Mouse (Mus musculus): ENCODE results near the gene Cbx6.

Gene Cbx6

DNA sequence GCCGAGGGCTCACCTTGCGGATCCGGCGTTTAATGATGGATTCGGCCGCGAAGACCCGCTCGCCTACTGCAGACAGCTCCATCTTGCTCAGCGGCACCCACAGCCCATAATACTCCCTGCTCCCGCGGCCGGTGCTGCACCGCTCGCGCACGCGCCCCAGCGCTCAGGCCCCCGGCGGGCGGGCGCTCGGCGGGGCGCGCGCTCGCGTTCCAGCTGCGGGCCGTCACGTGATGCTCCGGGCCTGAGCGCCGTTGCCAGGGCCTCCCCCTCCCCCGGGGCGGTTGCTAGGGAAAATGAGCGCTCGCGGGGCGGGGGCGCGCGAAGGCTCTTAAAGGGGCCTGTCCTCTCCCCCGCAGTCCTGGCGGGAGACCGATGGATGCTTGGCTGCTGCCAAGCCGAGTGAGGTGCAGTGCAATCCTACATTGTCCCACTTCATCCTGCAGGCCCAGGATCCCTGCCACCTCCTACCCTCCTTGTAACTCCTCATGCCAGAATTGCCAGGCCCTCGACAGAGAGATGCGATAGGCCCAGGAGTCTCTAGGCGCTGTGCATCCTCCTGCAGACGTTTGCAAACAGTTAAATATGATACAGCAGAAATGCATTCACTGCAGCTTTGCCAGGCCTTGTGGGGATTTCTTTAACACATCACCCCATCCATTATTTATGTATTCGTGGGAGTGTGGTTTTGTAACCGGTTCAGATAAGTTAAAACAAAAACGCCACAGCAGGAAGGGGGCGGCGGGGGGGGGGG, at the start of gene Cbx6, which contains the start of gene Npcd:
Gene Cbx6 (minus strand): TSS at position 559 of the 751 bp plus-strand sequence.
Gene Npcd (minus strand): TSS at position 108 of the 751 bp plus-strand sequence.
- DNase-seq, result peak; percentile 99

DNA sequence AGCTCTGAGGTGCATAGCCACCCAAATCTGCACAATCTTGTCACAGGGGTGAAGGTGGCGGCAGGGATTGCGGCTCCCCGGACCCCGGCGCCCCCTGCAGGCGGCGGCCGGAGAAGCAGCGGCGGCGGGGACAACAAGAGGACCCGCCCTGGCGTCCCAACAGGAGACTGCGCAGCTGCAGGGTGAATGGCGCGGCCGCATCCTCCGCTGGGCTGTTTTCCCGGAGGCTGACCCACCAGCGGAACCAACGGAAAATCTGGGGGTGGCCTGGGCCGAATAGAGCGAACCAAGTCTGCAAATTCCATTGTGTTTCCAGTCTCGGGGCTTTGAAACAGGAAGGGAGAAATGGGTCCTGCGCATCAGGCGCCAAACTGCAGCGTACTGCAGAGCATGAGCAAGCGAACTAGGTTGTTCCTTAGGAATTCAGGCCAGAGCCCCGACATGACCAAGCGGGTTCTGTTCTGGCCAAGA, 48.9 kb upstream of the Cbx6 start:
- DNase-seq, result peak; percentile 95

DNA sequence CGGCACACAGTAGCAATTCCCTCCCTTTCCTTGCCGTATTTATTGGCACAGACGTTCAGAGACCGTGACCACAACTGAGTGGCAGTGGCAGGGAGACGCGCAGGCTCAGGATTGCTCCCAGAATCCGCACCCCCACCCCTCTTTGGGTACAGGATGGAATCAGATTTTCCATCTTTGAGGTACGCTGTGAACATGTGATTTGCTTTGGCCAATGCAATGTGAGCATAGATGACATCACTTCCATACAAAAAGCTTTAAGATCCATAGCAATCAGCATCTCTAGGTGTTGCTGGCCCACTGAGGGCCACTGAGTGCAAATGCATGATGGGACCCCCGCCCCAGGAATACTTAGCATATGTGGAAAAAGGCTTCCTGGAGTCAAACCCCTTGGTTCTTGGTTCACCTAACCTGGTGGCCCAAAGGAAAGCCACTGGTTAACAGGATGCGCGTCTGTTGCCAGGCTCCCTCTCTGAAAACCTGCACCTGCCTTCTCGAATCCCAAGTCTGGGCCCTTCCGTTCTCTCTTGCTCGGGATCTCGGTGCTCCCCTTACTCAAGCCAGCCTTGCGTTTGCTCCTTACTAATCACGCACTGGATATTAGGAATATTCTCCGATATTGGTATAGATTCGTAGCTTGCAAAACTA, 48.3 kb upstream of the Cbx6 start:
- DNase-seq, result no peak

DNA sequence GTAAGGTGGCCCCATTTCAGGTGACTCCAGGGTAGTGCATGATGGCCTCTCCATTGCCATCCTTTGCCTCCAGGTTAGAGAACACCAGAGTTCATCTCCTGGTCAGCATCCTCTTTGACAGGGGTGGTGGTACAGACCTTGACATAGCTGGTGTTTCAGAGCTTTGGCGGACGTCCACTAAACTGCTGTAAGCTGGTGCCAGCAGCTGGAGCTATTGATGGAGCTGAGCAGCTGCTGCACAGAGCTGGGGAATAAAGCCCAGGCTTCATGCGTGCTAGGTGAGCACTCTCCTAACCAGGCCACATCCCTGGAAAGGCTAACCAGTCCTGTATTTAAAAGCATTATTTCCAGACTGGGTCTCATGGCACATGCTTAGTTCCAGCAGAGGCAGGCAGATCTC, 46.0 kb upstream of the Cbx6 start:
- no peak for DNase-seq

DNA sequence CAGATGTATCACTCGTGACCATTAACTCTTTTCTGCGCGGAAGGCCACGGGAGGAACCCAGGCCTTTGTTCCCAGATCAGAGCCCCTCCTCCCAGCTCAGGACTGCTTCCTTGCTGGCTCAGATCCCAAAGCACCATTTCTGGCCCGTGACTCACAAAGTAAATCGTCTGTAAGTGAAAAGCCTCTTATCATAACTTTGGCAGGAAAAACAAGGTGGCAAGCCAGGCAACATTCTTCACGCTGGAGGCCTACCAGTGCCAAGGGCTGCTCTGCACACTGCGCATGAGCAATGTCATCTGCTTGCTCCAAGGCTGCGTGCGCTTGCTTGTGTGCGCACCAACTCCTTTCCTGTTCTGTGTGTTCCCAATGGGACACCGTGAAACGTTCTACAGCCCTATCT, 44.8 kb upstream of the Cbx6 start:
- DNase-seq, result no peak

DNA sequence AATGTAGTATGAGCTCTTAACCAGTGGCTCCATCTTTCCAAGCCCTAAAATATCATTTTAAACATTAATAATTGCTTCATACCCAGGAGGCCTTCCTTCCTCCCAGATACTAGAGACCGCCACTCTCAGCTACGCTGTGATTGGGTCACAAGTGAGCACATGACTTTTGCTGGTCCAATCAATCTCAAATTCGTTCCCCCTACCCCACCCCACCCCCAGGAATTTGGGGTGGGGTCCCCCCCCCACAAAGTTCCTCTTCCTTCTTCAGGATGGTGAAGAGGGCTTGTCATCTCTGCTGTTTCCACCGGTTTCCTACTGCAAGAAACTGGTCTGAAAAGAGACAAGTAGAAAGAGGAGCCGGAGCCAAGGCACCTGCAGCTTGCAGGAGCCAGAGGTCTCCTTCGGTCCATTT, 44.2 kb upstream of the Cbx6 start:
- DNase-seq, result no peak

DNA sequence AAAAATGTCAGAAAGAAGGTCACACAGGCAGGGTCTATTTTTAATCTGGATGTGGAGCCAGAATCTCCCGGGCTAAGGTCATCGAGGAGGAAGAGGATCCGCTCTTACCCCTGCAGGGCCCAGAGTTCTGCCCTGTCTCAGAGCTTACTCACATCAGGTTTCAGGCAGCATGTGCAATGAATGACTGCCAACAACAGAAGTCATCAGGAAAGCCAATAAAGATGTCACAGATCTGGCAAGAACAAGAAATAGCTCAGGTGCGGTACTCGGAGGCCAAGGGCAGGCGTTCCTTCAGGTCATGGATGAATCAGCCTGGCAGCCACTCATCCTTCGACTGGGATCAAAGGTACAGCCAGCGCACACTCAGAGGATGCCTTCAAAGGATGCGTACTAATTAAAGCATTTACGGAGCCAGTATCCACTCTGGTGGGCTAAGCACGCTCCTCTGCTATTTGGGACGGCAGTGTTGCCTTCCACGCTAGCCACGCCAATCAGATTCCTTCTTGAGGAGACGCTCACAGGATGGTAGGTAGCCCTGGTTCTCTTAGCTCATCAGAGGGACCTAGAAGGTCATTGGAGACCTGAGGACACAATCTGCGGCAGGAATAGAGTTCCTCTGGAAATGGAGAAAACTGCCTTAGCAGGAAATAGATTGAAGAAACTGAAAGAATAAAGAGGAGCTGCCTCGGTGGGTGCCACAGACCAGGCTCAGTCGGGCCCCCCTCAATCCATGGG, 40.9 kb upstream of the Cbx6 start:
- no peak for DNase-seq

DNA sequence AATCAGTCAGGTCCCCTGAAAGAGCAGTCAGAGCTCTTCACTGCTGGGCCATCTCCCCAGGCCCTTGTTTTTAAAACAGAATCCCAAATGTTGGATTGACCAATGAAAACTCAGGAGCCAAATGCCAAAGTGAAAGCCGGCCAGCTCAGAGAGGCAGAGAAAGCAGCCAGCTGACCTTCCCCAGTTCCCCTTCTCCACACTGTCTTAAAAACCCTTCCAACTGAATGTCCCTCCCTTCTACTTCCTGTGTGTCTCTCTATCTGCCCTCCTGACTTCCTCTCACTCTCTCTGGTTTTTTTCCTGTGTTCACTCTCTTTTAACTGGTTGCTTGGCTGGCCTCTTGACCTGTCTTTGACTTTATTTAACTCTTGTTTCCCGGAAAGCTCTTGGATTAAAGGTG, 39.5 kb upstream of the Cbx6 start:
- DNase-seq, result no peak

DNA sequence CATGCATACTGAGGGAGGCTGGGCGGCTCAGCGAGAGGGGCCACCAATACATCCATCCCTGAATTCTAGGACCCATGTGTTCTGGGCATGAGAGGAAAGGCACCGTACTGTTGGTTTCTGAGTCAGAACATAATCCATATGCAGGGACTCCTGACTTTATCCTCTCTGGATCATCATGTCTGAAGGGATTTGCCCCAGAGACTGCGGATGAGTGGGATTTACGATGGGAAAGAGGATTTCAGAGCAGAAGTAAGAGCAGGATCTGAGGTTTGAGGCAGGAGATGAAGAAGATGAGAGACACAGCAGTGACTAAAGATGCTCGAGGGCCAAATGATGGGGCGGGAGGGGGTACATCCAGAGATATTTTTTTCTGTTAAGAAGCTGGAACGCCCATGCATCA, 39.1 kb upstream of the Cbx6 start:
- DNase-seq, result no peak

DNA sequence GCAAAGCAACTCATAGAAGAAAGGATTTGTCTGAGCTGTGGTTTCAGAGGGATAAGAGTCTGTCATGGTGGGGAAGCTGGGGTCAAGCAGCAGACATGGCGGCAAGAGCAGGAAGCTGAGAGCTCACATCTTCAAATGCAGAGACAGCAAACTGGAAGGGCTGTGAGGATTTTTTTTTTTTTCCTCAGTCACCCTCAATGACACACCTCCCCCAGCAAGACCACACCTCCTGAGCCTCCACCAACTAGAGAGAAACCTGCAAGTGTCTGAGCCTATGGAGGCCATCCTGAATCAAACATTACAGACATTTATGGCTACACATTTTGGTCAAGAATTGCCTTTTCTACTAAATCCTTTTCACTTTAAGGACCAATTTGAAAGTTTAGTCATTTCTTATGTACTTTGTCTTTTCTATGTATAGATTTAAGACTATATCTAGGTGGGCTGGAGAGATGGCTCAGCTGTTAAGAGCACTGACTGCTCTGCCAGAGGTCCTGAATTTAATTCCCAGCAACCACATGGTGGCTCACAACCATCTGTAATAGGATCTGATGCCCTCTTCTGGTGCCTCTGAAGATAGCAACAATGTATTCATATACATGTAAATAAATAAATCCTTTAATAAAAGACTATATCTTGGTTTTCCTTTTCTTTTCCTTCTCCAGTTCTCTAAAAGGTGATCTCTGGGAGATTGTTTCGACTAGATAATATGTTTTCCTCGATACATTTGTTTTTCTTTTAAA, 32.9 kb upstream of the Cbx6 start:
- no peak for DNase-seq

DNA sequence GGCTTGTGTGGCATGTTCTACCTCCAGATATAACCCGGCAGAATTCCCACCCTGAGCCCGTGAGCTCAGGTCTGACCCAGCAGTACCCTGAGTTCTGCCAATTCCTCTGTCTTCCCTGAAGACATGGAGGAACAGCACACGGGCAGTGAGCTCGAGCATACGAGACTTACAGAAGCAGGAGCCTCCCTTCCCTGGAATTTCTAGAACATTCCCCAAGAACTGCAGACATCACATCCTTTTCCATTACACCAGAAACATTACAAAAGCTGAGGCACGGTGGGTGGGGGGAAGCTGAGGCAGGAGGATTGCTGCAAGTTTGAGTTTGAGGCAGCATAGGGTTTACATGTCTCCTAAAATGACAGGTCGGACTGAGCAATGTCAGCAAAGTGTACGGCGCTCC, 25.3 kb upstream of the Cbx6 start:
- DNase-seq, result no peak

DNA sequence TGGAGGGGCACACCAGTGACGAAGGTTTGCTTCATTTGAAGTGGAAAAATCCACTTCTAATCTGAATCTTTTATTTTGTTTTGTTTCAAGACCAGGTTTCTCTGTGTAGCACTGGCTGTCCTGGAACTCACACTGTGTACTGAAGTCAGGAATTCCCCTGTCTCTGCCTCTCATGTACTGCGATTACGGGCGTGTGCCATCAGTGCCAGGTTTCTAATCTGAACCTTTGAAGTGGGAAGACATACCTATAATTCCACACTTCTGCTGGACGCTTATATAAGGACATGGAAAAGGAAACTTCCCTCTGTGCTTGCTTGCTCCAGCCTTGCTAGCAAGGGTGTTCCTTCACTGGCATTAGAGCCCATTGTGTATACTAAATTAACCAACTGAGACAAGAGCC, 24.5 kb upstream of the Cbx6 start:
- DNase-seq, result no peak

DNA sequence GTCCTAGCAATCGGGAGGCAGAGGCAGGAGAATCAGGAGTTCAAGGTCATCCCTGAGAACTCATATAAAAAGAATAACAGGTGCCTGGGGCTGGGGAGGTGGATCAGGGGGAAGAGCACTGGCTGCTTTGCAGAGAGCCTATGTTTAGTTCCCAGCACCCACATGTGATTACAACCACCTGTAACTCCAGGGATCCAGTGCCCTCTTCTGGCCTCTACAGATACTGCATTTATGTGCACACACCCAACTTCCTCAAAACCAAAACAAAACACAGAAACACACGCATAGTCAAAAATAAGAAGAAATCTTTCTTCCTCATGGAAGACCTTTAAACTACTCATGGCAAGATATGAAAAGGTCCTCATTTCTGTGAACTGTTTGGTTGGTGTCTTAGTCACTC, 15.7 kb upstream of the Cbx6 start:
- DNase-seq, result no peak

DNA sequence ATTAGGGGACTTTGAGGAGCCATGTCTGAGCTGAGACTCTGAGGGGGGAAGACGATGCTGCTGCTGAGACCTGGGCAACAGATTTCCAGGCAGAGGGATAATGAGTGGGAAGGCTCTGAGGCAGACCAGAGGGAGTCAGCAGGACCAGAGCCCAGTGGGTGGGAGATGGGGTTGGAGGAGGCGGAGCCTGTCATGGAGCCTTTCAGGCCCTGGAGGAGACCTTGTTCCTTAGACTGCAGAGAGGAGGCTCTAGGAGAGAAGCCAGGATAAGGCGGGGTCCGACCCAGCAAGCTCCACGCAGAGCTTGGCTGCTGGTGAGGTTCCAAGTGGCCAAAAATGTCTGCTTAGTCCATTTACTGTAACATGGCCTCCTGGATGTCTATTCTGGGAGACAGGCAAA, 12.6 kb upstream of the Cbx6 start:
- no peak for DNase-seq

DNA sequence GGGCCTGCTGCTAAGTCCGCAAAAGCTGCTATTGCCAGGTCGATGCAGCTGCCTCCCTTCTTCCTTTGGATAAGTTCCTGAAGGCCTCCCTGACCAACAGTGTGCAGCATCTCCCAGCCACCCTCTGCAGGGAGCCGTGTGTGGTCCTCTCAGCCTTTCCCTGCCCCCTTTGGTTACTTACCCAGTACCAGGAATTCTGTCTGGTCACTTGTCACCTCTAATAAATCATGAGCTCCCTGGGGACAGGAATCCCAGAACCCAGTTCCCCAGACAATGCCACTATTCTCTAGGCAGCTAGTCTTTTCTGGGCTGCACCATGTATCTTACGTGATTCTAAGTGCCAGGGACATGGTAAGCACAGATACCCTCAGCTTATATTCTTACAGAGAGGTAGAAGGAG, 11.5 kb upstream of the Cbx6 start:
- DNase-seq, result no peak

DNA sequence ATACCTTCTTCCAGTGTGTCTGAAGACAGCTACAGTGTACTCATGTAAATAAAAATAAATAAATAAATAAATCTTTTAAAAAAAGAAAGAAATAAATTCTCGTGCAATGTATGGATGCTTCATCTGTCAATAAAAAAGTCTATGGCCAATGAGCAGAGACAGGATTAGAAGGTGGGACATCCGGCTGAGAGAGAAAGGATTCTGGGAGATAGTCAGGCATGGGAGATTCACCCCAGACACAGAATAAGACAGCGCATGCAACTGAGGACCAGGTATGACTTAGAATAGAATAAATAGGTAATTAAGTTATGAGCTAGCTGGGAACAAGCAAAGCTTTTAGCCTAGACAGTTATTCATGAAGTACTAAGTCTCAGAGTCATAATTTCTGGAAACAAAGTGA, 8.5 kb upstream of the Cbx6 start:
- no peak for DNase-seq

DNA sequence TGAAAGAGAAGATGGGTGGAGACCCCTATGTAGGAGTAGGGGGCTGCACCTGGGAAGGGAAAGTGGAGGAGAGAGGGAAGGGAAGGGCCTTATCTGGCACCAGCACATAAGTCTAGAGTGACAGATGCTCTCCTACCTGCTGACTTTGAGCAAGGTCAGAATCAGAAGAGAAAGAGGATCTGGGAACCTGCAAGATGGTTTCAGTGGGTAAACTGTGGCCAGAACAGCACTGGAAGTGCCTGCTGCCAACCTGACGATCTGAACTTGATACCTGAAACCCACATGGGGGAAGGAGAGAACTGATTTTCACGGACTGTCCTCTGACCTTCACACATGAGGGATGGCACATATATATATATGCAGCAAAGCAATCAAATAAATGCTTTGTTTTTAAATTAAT, 5.8 kb upstream of the Cbx6 start:
- no peak for DNase-seq

DNA sequence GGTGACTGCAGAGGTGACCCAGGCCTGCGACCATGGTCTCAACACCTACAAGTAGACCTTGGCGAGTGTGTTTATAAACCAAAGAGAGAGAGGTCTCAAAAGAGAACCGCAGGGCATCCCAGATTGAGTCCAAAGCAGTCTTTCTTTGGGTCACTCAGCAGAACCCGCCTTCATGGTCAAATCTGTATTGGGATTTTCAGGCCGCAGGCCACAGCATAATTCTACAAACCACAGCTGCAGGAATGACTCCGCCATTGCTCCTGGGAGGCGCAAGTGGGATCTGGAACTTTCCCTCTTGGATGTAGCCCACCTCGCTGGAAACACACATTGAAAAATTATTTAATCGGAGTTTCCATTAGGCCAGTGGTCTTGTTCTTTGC, 383 bp upstream of the Cbx6 start:
- DNase-seq, result no peak

DNA sequence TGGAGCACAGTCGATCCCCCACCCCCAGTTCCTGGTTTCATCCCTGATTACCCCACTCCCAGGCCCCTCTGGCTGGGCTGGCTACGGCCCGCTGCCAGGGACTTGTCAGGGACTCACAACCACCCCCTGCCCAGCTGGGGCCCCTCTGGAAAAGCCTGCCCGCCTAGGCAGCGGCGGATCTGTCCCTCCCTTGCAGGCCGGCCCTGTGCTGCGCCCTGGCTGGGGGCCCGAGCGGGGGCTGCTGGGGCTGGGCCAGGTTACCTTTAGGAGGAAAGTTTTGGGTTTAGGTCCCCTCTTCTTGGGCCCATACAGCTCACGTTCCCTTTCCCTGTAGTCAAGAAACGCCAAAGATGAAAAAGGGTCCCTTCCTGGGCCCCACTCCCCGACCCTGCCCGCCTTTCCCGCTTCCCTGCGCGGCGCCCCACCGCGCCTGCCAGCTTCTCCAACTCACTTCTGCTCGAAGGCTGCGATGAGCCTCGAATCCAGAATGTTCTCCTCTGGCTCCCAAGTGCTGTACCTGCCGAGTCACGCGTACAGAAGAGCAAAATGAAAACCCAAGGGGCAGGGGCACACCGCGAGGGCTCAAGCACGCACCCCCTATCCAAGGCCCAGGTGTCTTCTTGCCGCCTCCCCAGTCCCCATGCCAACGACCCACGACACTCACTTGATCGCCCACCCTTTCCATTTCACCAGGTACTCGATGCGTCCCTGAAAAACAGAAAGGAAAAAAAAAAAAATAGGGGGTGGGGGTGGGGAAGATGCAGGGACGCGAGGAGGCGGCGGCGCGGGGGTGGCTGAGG, 1.0 kb downstream of the Cbx6 start:
- DNase-seq, result peak; percentile 58

DNA sequence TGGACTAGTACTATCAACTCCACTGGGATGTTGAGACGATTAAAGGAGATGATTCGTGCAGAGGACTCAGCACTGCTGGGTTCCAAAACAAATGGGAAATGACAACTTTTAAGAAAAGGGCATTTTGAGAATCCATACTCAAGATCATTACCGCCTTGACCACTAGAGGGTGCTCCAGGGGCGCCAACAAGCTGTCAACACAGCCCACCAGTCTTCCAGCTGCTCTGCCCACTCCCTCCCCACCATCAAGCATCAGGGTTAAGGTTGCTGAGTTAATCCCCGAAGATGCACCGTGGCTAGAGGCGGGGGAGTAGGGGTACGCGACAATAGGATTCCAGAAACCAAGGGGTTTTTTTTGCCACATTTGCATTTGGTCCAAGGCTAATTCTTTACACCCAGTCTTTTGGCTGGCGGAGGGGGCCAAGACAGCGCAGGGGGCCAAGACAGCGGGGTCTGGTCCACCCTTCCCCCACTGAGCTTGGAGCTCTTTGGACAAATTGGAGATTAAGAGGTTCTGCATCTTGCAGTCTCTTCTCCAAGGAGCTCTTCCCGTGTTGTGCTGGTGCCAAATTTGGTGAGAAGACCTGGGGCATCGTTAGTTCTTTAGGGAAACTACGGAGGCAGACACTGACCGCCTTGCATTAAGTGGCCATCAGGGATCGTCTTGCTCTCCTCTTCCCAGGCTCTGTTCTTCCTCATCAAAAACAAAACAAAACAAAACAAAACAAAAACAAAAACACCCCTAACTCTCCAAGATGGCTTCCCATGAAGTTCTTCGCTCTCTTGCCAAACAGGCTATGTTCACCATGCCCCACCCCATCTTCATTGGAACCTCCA, 2.2 kb downstream of the Cbx6 start:
- peak; percentile 84 for DNase-seq

DNA sequence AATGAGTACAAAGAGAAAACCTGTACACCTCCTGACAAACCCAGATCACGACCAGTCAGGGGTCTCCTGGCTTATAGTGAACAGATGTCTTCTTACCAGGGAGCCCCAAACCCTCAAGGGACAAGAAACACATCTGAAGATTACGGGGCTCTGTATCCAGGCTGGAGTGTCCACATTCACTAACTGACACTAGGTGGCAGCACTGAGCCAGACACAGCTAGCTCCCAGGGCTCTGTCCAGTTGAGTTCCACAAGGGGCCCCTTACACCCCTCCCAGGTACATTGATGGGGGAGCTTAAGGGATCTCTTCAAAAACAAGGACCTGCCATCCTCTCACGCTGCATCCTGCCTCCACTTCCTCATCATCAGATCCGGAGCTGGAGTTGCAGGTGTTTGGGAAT, 4.1 kb downstream of the Cbx6 start:
- DNase-seq, result peak; percentile 73
